Mouse (Mus musculus) lung, adult 2 months (tissue): Measurements from ENCODE around the gene Ap1g2. TPM values are rescaled to one million over a fixed set of nuclear protein-coding genes. Genes with fewer than 3 reads are reported as not detected.

Experiments
- DNase-seq: peaks from one replicate; pipeline ENCODE4 v3.0.0; 2022
- H3K4me1 ChIP-seq: fragments of 200-500 bp; 2 replicates; pipeline ENCODE4 v1.6.1; 2011; ENCODE audit warnings: low read length; ENCODE audit not compliant: control insufficient read depth, insufficient read depth
- H3K4me3 ChIP-seq: fragments of 200-500 bp; replicated peaks from 2 replicates; pipeline ENCODE3; 2011; ENCODE audit warnings: low read depth, mild to moderate bottlenecking, control low read depth, low read length; ENCODE audit errors: extremely low read depth
- CTCF ChIP-seq: fragments of 200-500 bp; IDR thresholded peaks from 2 replicates; pipeline ENCODE4 v1.5.1; 2011; ENCODE audit warnings: mild to moderate bottlenecking, low read length, control low read depth; ENCODE audit not compliant: insufficient read depth
- POLR2A ChIP-seq: fragments of 200-500 bp; IDR thresholded peaks from 2 replicates; pipeline ENCODE4 v1.6.1; 2011; ENCODE audit warnings: low read depth, mild to moderate bottlenecking, control low read depth, low read length, borderline replicate concordance; ENCODE audit errors: extremely low read depth
- WGBS: fragments of 180-500 bp; shearing (Covaris S2); methylation state at CpG from one replicate; pipeline ENCODE4 v1.1.7; 2018; 5-methylcytosine and 5-hydroxymethylcytosine counted together
- polyA plus RNA-seq: library from polyadenylated mRNA; depleted of rRNA; stranded (reverse); fragments of >200 nt; gene quantifications from 2 replicates; pipeline ENCODE4 v1.2.3, GENCODE M21; 2012

Ap1g2 gene
- polyA plus RNA-seq, 1 experiment = 30.8 TPM

DNA sequence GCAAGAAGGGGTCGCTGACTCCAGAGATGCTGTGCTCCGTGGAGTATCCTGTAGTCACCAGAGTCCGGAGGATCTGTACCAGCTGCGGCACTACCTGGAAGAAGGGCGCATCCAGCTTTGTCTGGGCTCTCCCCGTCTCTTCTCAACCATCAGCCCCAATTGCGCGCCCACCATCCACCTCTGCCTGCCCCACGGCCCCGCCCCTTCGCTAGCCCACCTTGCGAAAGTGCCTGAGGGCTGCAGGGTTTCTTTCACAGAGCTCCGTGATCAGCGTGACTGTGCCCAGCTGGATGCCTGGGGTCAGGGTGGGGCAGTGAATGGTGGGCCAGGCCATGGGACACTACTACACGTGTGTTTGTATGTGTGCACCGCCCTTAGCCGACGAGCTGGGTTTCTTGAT lies 2.0 kb downstream of the Ap1g2 start:
- no peaks in the 10 kb centered on the region for H3K4me1 ChIP-seq
- TF ChIP-seq CTCF = no peak
- TF ChIP-seq POLR2A = no peak
- DNase-seq = no peak
- WGBS = 88% methylated on average over 18 of the region's 18 CpGs
- H3K4me3 ChIP-seq = no peak overlapping the region

DNA sequence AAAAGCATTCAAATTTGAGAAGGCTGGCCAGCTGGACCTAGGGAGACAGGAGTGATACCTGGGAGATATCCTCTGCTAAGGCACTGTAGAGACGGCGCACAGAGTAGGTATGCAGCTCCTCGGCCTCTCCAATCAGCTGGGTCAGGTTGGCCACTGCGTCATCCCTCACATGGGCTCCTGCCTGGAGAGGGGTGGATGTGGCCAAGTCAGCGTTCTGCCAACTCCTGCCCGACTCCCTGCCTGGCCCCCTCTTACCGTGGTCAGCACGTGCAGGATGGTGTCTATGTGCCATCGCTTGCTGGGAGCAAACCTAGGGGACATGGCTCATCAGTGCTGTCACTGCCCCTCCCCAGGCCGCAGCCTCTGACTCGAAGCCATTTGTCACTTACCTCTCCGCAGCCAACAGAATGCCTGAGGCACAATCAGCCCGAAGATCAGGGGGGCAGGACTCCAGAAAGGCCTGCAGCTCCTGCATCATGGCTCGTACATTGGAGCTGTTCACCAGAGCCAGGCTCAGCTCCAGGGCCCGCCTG lies 4.1 kb downstream of the Ap1g2 start:
- TF ChIP-seq POLR2A = no peak
- TF ChIP-seq CTCF = no peak
- DNase-seq = no peak
- WGBS = 84% methylated on average over 15 of the region's 15 CpGs
- Histone ChIP-seq H3K4me3 (no peak overlapping the region), H3K4me1 (no peaks in the 10 kb centered on the region; the same call in 1 of the 2 replicates)

GRCm38 (mm10) chr14:55101592-55101991 lies 4.8 kb downstream of the Ap1g2 start:
- WGBS = 57% methylated on average over 4 of the region's 4 CpGs
- H3K4me1 ChIP-seq = no peaks in the 10 kb centered on the region; the same call in 1 of the 2 replicates
- no peak overlapping the region for H3K4me3 ChIP-seq
- DNase-seq = peak; percentile 47
- TF ChIP-seq CTCF (peak; percentile 47; the same call in 1 of the 2 replicates), POLR2A (no peak)

GRCm38 (mm10) chr14:55098067-55098466 lies 8.3 kb downstream of the Ap1g2 start:
- 40% methylated on average over 4 of the region's 4 CpGs for WGBS
- TF ChIP-seq CTCF (peak; percentile 58), POLR2A (no peak)
- Histone ChIP-seq H3K4me1 (peaks cover 2% of the 10 kb centered on the region; the same call in 1 of the 2 replicates), H3K4me3 (no peak overlapping the region)
- no peak for DNase-seq

DNA sequence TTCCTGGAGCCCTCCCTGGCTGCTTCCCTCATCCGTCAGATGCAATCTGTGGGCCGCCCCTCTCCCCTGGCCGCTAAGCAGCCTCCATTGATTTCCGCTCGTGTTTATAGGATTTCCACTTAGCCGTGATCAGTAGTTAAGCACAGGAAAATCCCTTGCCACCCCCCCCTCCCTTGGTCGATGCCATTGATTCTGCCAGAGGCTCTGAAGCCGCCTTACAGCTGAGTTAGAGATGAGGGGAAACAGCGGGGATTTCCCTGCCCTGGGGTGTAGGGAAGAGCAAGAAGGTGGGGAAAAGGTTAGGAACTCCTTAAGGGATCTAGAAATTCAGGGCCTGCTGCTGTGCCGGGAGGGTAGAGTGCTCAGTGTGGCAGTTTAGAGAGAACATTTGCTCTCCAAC lies 8.7 kb downstream of the Ap1g2 start:
- peaks cover 2% of the 10 kb centered on the region; the same call in 1 of the 2 replicates for H3K4me1 ChIP-seq
- H3K4me3 ChIP-seq = no peak overlapping the region
- 48% methylated on average over 10 of the region's 10 CpGs for WGBS
- DNase-seq = no peak
- no peak for TF ChIP-seq CTCF

DNA sequence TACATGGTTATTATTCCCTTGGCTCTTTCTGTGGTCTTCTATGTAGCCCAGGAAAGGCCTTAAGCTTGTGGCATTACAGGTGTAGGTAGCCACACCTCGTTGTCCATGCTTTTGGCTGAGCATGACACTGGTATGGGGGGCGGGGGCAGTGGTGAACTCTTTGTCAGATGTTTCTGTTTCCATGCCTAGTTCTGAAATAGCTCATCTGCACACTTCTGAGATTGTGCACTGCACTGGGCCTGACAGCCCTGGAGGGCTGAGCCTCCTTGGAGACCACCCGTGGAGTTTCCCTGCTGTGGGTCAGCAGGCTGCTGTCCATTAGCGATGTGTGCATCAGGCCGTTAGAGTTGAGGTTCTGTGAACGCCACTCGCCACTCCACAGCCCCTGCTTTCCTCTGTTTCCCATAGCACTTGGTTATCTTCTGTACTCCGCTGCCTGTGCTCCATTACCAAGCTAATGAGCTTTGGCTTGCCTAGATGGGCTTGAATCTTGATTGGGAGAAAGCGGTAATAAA lies 9.8 kb downstream of the Ap1g2 start:
- H3K4me3 ChIP-seq = no peak overlapping the region
- 70% methylated on average over 9 of the region's 9 CpGs for WGBS
- DNase-seq = no peak
- peaks cover 2% of the 10 kb centered on the region; the same call in 1 of the 2 replicates for H3K4me1 ChIP-seq
- TF ChIP-seq POLR2A = no peak
- no peak for TF ChIP-seq CTCF

- no peak for TF ChIP-seq POLR2A
- no peak for TF ChIP-seq CTCF
- no peak for DNase-seq
- 60% methylated on average over 12 of the region's 12 CpGs for WGBS
- Histone ChIP-seq H3K4me1 (peaks cover 2% of the 10 kb centered on the region), H3K4me3 (no peak overlapping the region)
These were observed 10.7 kb downstream of the Ap1g2 start for GRCm38 (mm10) chr14:55095671-55096070.

DNA sequence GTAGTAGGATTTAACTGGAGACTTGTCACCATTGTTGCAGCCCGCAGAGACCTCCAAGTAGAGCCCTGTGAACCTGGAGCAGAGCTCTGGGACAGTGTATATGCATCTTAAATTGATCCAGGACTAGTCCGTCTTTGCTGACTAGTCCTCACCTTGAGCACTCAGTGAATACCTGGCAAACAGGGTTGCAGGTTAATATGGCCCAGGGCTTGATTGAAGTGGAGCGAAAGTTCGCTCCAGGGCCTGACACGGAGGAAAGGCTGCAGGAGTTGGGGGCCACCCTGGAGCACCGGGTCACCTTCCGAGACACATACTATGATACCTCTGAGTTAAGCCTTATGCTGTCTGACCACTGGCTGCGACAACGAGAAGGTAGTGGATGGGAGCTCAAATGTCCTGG lies 11.1 kb downstream of the Ap1g2 start:
- DNase-seq = no peak
- 48% methylated on average over 9 of the region's 9 CpGs for WGBS
- Histone ChIP-seq H3K4me1 (peaks cover 2% of the 10 kb centered on the region), H3K4me3 (peak overlapping the region; percentile 87)
- TF ChIP-seq CTCF = no peak
- TF ChIP-seq POLR2A = no peak

DNA sequence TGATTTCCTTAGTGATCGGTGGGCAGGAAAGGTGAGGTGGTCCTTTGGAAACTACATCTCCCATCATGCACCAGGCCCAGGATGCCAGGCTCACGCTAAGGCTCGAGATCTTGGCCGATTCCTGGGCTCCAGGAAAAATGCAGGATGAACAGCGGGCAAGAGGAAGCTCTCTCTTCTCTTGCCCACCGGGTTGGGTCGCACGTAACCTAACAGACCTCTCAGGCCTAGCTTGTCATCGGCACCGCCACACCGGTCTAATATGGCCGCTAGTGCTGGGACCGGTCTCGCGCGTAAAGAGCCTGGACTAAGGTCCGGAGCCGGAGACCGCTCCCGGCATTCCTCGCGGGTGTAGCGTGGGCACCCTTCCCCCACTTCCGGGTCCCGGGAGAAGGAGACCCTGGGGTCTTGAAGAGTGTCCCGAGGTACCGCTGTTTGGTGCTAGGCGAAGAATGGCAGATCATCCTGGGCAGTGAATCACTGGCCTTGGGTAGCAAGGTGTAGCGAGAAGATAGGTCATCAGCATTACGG lies 11.6 kb downstream of the Ap1g2 start, which contains the start of gene Thtpa:
TSS of gene Thtpa (plus strand) at position 81 of the 528 bp plus-strand sequence.
- peak; percentile 34; the same call in 1 of the 2 replicates for TF ChIP-seq POLR2A
- TF ChIP-seq CTCF = no peak
- WGBS = 1% methylated on average over 30 of the region's 30 CpGs
- peak within 1 kb of the TSS; percentile 87 for H3K4me3 ChIP-seq

DNA sequence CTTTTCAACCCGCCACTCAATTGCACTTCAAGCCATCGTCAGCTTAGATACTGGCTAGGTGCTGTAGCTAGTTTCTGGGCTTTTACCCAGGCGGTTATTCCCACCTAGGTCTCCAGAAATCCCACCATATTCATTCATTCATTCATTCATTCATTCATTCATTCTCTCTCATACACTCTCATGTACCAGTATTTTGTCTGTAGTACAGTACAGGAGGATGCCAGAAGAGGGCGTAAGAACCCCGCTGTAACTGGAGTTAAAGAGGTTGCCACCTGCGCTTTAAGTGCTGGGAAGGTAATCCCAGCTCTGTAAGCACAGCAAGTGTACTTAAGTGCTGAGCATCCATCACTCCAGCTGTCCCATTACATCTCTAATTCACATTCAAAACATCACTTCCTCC lies 12.5 kb downstream of the Ap1g2 start:
- no peak for DNase-seq
- Histone ChIP-seq H3K4me3 (no peak overlapping the region), H3K4me1 (peaks cover 2% of the 10 kb centered on the region)
- 43% methylated on average over 6 of the region's 6 CpGs for WGBS
- no peak for TF ChIP-seq CTCF
- no peak for TF ChIP-seq POLR2A

More for the DNA sequence above, 11.6 kb downstream of the Ap1g2 start, which contains the start of gene Thtpa:
- peaks cover 2% of the 10 kb centered on the region for H3K4me1 ChIP-seq
- peak; percentile 84 for DNase-seq
